Mouse (Mus musculus): ENCODE results near the gene Gtpbp1. TPM values are rescaled to one million over a fixed set of nuclear protein-coding genes. Genes with fewer than 3 reads are reported as not detected.
A peak's percentile ranks its signal among the peaks of the same experiment; 100 is the strongest.
"Not testable (repeated sequence)": the region's sequence is repeated elsewhere in the genome, so short reads cannot be mapped to it uniquely, and the experiment has no call there.

Gtpbp1 gene
- polyA plus RNA-seq, 1 experiment = 42.4 TPM

DNA sequence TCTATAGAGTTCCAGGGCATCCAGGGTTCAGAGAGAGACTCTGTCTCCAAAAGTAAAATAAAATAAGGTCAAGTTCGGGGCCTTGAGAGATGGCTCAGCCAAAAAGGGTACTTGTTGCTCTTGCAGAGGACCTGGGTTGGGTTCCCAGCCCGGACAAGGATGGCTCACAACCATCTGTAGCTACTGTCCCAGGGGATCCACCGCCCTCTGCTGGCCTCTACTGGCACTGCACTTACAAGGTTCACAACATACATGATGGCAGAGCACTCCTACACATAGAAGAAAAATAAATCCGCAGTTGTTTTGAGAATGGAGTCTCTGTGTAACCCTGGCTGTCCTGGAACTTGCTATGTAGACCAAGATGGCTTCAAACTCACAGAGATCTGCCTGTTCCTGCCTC lies 28.8 kb upstream of the Gtpbp1 start:
- peaks cover 46% of the 10 kb centered on the region for H3K4me1 ChIP-seq
- no peak for TF ChIP-seq GATA1 (IDR thresholded peaks at IDR 0.05; ENCODE audit: borderline replicate concordance, low read length)
- peaks cover 7% of the 10 kb centered on the region; the same call in 1 of the 2 replicates for H3K9me3 ChIP-seq
- peaks cover 53% of the 10 kb centered on the region for H3K36me3 ChIP-seq (replicated peaks; ENCODE audit: low read length)
- H3K27me3 ChIP-seq (replicated peaks) = no peaks in the 10 kb centered on the region
- no peak overlapping the region for H3K4me3 ChIP-seq (replicated peaks)

DNA sequence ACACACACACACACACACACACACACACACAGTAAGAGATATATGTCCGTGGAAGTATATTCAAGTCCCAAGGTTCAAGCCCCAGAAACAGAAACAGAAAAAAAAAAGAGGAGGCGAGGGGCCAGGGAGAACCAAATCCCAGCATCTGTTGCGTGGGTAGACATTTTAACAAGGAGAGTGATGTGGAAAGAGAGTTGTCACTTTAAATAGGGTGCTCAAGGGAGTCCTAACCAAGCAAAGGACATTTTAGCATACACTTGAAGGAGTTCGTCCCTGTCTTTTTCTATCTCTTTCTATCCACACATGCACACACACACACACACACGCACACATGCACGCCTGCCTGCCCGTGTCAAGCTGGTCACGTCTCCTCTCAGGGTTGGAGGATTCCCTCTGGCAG lies 26.0 kb upstream of the Gtpbp1 start:
- no peak overlapping the region for H3K4me3 ChIP-seq (replicated peaks)
- H3K9me3 ChIP-seq = peaks cover 7% of the 10 kb centered on the region; the same call in 1 of the 2 replicates
- H3K36me3 ChIP-seq (replicated peaks; ENCODE audit: low read length) = peaks cover 71% of the 10 kb centered on the region
- TF ChIP-seq GATA1 (IDR thresholded peaks at IDR 0.05; ENCODE audit: borderline replicate concordance, low read length) (no peak), FLI1 (IDR thresholded peaks at IDR 0.05; ENCODE audit: low read length) (no peak)
- no peaks in the 10 kb centered on the region for H3K27me3 ChIP-seq (replicated peaks)
- H3K4me1 ChIP-seq = peaks cover 51% of the 10 kb centered on the region

DNA sequence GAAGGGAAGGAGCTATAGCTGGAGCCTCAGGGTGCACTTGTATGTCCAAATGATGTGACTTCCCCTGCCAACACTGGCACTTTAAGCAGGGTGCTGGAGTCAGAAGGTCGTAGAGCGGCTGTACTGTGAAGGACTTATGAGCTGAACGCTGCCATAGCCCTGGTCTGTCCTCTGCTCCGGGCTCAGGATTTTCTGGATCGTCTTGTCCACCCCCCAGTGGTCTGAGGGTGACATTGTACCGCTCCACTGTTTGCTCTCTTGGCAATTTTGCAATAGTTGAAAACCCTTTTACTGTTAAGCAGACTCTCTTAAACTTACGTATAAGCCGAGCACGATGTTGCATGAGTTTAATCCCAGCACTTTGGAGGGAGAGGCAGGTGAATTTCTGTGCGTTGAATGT lies 21.4 kb upstream of the Gtpbp1 start:
- H3K27me3 ChIP-seq (replicated peaks) = no peaks in the 10 kb centered on the region
- no peak overlapping the region for H3K4me3 ChIP-seq (replicated peaks)
- H3K9me3 ChIP-seq = no peaks in the 10 kb centered on the region
- H3K4me1 ChIP-seq = peaks cover 54% of the 10 kb centered on the region
- no peak for TF ChIP-seq GATA1 (IDR thresholded peaks at IDR 0.05; ENCODE audit: borderline replicate concordance, low read length)
- no peak for TF ChIP-seq FLI1 (IDR thresholded peaks at IDR 0.05; ENCODE audit: low read length)
- peaks cover 57% of the 10 kb centered on the region for H3K36me3 ChIP-seq (replicated peaks; ENCODE audit: low read length)

DNA sequence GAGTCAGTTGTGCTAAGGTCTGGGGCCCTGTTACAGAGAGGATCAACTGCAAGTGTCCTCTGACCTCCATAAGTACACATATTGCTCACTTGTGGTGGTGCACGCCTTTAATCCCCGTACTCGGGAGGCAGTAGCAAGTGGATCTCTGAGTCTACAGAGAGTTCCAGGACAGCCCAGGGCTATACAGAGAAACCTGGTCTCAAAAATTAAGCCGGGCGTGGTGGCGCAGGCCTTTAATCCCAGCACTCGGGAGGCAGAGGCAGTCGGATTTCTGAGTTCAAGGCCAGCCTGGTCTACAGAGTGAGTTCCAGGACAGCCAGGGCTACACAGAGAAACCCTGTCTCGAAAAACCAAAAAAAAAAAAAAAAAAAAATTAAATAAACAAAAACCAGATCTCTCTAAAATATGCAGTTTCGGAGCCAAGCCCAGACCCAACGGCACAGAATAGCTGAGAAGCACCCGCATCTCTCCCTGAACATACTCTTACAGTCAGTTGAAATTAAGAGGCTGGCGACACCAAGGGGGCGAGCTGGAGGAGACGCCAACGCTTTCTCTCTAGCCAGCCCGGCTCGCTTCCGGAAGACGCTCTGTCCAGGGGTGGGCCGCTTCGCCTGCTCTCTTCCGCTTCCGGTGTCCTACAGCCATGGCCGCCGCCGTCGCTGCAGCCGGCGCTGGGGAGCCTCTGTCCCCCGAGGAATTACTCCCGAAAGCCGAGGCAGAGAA lies 20.2 kb upstream of the Gtpbp1 start, which contains the start of gene Tomm22:
Gene Tomm22, plus strand, starts transcription at position 613 of the 723 bp plus-strand sequence.
- TF ChIP-seq FLI1 (IDR thresholded peaks at IDR 0.05; ENCODE audit: low read length) (peak; percentile 23; the same call in 1 of the 2 replicates), GATA1 (IDR thresholded peaks at IDR 0.05; ENCODE audit: borderline replicate concordance, low read length) (no peak)
- no peaks in the 10 kb centered on the region for H3K27me3 ChIP-seq (replicated peaks)
- peaks cover 42% of the 10 kb centered on the region for H3K4me1 ChIP-seq
- peak within 1 kb of the TSS; percentile 94 for H3K4me3 ChIP-seq (replicated peaks)
- peaks cover 63% of the 10 kb centered on the region for H3K36me3 ChIP-seq (replicated peaks; ENCODE audit: low read length)
- no peaks in the 10 kb centered on the region for H3K9me3 ChIP-seq

DNA sequence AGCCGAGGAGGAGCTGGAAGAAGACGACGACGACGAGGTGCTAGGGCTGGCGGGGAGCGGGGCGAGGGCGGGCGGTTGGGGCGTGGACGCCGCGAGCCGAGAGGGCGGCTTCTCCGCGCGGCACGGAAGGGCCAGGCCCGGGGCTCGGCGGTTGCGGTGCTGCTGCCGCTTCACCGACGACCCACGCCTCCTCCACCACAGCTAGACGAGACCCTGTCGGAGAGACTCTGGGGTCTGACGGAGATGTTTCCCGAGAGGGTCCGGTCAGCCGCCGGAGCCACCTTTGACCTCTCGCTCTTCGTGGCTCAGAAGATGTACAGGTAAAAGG lies 19.7 kb upstream of the Gtpbp1 start:
- H3K4me1 ChIP-seq = peaks cover 37% of the 10 kb centered on the region
- H3K36me3 ChIP-seq (replicated peaks; ENCODE audit: low read length) = peaks cover 61% of the 10 kb centered on the region
- no peaks in the 10 kb centered on the region for H3K9me3 ChIP-seq
- peak overlapping the region; percentile 94 for H3K4me3 ChIP-seq (replicated peaks)
- no peaks in the 10 kb centered on the region for H3K27me3 ChIP-seq (replicated peaks)
- TF ChIP-seq FLI1 (IDR thresholded peaks at IDR 0.05; ENCODE audit: low read length) (no peak), GATA1 (IDR thresholded peaks at IDR 0.05; ENCODE audit: borderline replicate concordance, low read length) (no peak)

DNA sequence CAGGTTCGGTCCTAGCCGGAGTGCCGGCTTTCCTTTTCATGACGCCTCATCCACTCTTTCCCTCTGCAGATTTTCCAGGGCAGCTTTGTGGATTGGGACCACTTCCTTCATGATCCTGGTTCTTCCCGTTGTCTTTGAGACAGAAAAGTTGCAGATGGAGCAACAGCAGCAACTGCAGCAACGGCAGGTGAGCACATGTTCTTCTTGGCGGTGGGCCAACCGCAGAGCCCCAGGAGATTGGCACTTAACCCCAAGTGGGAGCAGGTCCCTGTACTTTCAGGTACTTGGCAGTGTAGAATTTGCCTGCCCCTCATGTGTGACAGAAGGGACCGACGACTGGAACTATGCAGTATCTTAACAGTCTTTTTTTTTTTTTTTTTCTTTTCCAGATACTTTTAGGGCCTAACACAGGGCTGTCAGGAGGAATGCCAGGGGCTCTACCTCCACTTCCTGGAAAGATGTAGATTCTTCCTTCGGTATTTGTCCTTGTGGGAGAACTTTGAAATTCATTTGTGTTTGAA lies 18.8 kb upstream of the Gtpbp1 start:
- Histone ChIP-seq H3K4me1 (peaks cover 27% of the 10 kb centered on the region), H3K36me3 (replicated peaks; ENCODE audit: low read length) (peaks cover 61% of the 10 kb centered on the region), H3K4me3 (replicated peaks) (peak overlapping the region; percentile 93)
- H3K9me3 ChIP-seq; H3K27me3 ChIP-seq (replicated peaks): not testable (repeated sequence)

DNA sequence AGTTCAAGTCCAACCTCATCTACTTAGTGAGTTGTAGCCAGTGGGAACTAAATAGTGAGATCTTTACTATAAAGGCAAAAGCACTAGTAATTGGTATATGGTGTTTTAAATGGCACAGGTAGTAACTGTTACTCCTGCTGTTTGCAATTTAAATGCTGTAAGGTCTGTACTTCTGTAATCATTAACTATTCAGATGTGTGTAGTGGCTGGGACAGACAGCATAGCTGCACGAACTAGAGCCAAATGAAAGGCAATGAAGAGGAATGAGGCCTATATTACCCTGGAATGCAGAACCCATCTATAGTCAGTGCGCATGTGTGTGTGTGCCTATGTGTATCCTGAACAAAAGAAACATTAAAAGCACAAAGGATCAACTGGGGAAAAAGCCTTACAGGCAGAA lies 12.7 kb upstream of the Gtpbp1 start:
- H3K9me3 ChIP-seq = no peaks in the 10 kb centered on the region
- peaks cover 30% of the 10 kb centered on the region for H3K4me1 ChIP-seq
- H3K4me3 ChIP-seq (replicated peaks) = no peak overlapping the region
- TF ChIP-seq GATA1 (IDR thresholded peaks at IDR 0.05; ENCODE audit: borderline replicate concordance, low read length) (no peak), FLI1 (IDR thresholded peaks at IDR 0.05; ENCODE audit: low read length) (no peak)
- peaks cover 72% of the 10 kb centered on the region for H3K36me3 ChIP-seq (replicated peaks; ENCODE audit: low read length)
- H3K27me3 ChIP-seq (replicated peaks) = no peaks in the 10 kb centered on the region

DNA sequence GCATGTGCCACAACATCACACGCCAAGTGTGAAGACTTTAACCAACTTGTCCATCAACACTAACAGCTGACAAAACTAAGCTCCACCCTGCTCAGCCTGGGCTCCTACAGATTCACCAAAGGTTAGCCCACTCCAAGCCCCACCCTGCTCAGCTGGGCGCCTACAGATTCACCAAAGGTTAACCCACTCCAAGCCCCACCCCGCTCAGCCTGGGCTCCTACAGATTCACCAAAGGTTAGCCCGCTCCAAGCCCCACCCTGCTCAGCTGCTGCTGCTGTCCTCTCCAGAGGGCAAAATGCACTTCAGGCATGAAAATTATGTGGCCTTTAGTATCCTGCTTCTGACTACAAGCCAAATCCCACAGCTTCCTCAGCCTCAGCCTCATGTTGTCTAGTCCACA lies 8.7 kb upstream of the Gtpbp1 start:
- H3K4me3 ChIP-seq (replicated peaks) = no peak overlapping the region
- H3K4me1 ChIP-seq = peaks cover 68% of the 10 kb centered on the region
- no peaks in the 10 kb centered on the region for H3K27me3 ChIP-seq (replicated peaks)
- TF ChIP-seq FLI1 (IDR thresholded peaks at IDR 0.05; ENCODE audit: low read length) (no peak), GATA1 (IDR thresholded peaks at IDR 0.05; ENCODE audit: borderline replicate concordance, low read length) (no peak)
- peaks cover 38% of the 10 kb centered on the region for H3K36me3 ChIP-seq (replicated peaks; ENCODE audit: low read length)
- H3K9me3 ChIP-seq = no peaks in the 10 kb centered on the region

DNA sequence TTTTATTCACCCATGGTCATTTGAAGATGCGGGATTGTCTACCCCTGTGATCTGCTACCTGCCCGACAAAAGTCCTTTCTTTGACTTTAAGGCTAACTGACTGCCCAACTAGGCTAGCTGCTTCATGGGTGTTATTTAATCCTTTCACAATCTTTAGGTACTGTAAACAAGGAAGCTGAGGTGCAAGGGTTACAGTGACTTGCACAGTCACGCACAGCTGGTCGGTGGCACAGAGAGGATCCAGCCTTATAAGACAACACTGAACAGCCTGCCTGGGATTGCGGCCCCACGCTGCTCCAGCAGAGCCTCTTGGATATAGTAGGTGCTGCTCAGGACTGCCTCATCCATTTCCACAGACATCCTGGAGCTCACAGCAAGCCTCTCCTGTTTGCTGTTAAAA lies 7.5 kb upstream of the Gtpbp1 start:
- Histone ChIP-seq H3K36me3 (replicated peaks; ENCODE audit: low read length) (peaks cover 26% of the 10 kb centered on the region), H3K27me3 (replicated peaks) (no peaks in the 10 kb centered on the region), H3K4me3 (replicated peaks) (peak overlapping the region; percentile 80), H3K4me1 (peaks cover 68% of the 10 kb centered on the region), H3K9me3 (no peaks in the 10 kb centered on the region)
- no peak for TF ChIP-seq GATA1 (IDR thresholded peaks at IDR 0.05; ENCODE audit: borderline replicate concordance, low read length)
- TF ChIP-seq FLI1 (IDR thresholded peaks at IDR 0.05; ENCODE audit: low read length) = no peak

DNA sequence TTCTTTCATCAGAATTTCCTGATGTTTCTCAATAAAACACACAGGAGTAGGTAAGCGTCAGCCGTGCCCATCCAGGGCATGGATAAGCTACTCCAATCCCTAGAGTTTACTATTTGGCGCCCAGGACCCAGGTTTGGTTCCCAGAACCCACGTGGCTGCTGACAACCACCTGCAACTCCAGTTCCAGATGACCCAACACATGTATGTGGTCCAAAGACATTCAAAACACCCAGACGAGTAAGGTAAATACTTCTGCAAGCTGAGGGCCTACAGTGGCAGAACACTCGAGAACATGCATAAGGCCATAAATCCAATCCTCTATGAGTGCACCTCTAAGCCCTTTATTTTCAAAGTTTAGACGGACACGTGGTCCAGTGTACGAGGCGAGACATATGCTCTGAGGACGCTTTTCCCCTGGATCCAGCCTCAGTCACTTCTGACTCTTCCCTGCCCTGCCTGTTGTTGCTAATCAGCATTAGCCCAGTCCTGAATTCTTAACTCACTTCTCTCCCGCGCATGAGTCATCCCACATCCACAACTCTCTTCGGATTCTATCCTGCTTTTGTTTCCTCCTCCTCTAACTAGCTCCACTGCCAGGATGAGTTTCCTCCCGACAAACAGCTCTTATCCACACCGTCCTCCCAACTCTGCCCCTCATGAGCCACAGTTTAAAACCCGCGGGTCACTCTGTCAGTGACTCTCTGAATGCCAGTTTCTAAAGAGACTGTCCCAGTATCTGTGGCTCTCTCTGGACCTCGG lies 6.8 kb upstream of the Gtpbp1 start:
- peaks cover 21% of the 10 kb centered on the region for H3K36me3 ChIP-seq (replicated peaks; ENCODE audit: low read length)
- peak overlapping the region; percentile 84 for H3K4me3 ChIP-seq (replicated peaks)
- no peak for TF ChIP-seq FLI1 (IDR thresholded peaks at IDR 0.05; ENCODE audit: low read length)
- peaks cover 74% of the 10 kb centered on the region for H3K4me1 ChIP-seq
- no peaks in the 10 kb centered on the region for H3K9me3 ChIP-seq
- no peaks in the 10 kb centered on the region for H3K27me3 ChIP-seq (replicated peaks)
